Mouse (Mus musculus) lung, postnatal 0 days (tissue): Measurements from ENCODE around the gene Bscl2. TPM values are rescaled to one million over a fixed set of nuclear protein-coding genes. Genes with fewer than 3 reads are reported as not detected.
"Not testable (repeated sequence)": the region's sequence is repeated elsewhere in the genome, so short reads cannot be mapped to it uniquely, and the experiment has no call there.

Experiments
- ATAC-seq: fragments of 200-750 bp; cut with Nextera tagmentation; 2 replicates; pipeline ENCODE4 v1.8.0; 2017; ENCODE audit warnings: moderate library complexity
- DNase-seq: peaks from one replicate; pipeline ENCODE4 v3.0.0-alpha.2; 2016; ENCODE audit warnings: low spot score
- H3K27ac ChIP-seq: fragments of 300-500 bp; sonication (generic); 2 replicates; pipeline ENCODE4 v1.5.1; 2014; ENCODE audit warnings: antibody characterized with exemption, mild to moderate bottlenecking, low read length, mixed read lengths
- H3K27me3 ChIP-seq: fragments of 300-500 bp; sonication (generic); replicated peaks from 2 replicates; pipeline ENCODE4 v1.6.1; 2014; ENCODE audit warnings: low read length, mixed read lengths; ENCODE audit not compliant: insufficient read depth
- H3K36me3 ChIP-seq: fragments of 300-500 bp; sonication (generic); 2 replicates; pipeline ENCODE4 v1.6.1; 2014; ENCODE audit warnings: low read length, mixed read lengths; ENCODE audit not compliant: insufficient read depth
- H3K4me1 ChIP-seq: fragments of 300-500 bp; sonication (generic); 2 replicates; pipeline ENCODE4 v1.6.1; 2014; ENCODE audit warnings: antibody characterized with exemption, low read depth, low read length, mixed read lengths; ENCODE audit not compliant: insufficient read depth
- H3K4me2 ChIP-seq: fragments of 300-500 bp; sonication (generic); replicated peaks from 2 replicates; pipeline ENCODE4 v1.6.1; 2014; ENCODE audit warnings: low read depth, mild to moderate bottlenecking, low read length, moderate library complexity, mixed read lengths
- H3K4me3 ChIP-seq: fragments of 300-500 bp; sonication (generic); 2 replicates; pipeline ENCODE4 v1.5.1; 2014; ENCODE audit warnings: low read depth, low read length
- H3K9ac ChIP-seq: fragments of 300-500 bp; sonication (generic); replicated peaks from 2 replicates; pipeline ENCODE4 v1.6.1; 2014; ENCODE audit warnings: low read depth, mild to moderate bottlenecking
- H3K9me3 ChIP-seq: fragments of 300-500 bp; sonication (generic); 2 replicates; pipeline ENCODE4 v1.6.1; 2016; ENCODE audit warnings: low read length, mixed read lengths
- CTCF ChIP-seq: IDR thresholded peaks from 2 replicates; pipeline ENCODE4 v1.5.1; 2016; ENCODE audit warnings: antibody characterized with exemption, mild to moderate bottlenecking
- EP300 ChIP-seq: IDR thresholded peaks from 2 replicates; pipeline ENCODE4 v1.6.1; 2016; ENCODE audit warnings: antibody characterized with exemption, mild to moderate bottlenecking, control low read depth
- WGBS: fragments of 180-500 bp; shearing (Covaris S2); extraction: QIAGEN DNeasy Blood & Tissue Kit; methylation state at CpG from one replicate; pipeline ENCODE4 v1.1.7; 2014; 5-methylcytosine and 5-hydroxymethylcytosine counted together
- polyA plus RNA-seq: library from polyadenylated mRNA; unstranded; fragments of >200 nt; fragmentation: Nextera tagmentation; extraction: Ambion mirVana; gene quantifications from 2 replicates; pipeline ENCODE4 v1.2.1, GENCODE M21; 2015

Gene Bscl2
- polyA plus RNA-seq, 1 experiment from 2014 or later: 66.8 TPM

- Histone ChIP-seq H3K27ac (no peak overlapping the region), H3K4me2 (no peak overlapping the region), H3K4me3 (no peak overlapping the region), H3K9ac (no peak overlapping the region), H3K9me3 (no peaks in the 10 kb centered on the region), H3K36me3 (no peaks in the 10 kb centered on the region), H3K27me3 (no peaks in the 10 kb centered on the region), H3K4me1 (no peaks in the 10 kb centered on the region)
- peak; percentile 62; the same call in 1 of the 2 replicates for ATAC-seq
- TF ChIP-seq CTCF: peak; percentile 79
- no peak for TF ChIP-seq EP300
- peak; percentile 81 for DNase-seq
- WGBS: 36% methylated on average over 4 of the region's 4 CpGs
These were observed 20.4 kb downstream of the Bscl2 start for GRCm38 (mm10) chr19:8857689-8858088.

GRCm38 (mm10) chr19:8859018-8859417, 21.8 kb downstream of the Bscl2 start:
- H3K36me3 ChIP-seq: no peaks in the 10 kb centered on the region
- DNase-seq (no peak), ATAC-seq (no peak)
- WGBS: 27% methylated on average over 1 of the region's 1 CpGs
- H3K9ac ChIP-seq: no peak overlapping the region
- H3K27ac ChIP-seq: no peak overlapping the region
- H3K9me3 ChIP-seq: no peaks in the 10 kb centered on the region
- no peak overlapping the region for H3K4me2 ChIP-seq
- H3K4me1 ChIP-seq: no peaks in the 10 kb centered on the region
- no peak overlapping the region for H3K4me3 ChIP-seq
- TF ChIP-seq EP300 (no peak), CTCF (peak; percentile 63)
- H3K27me3 ChIP-seq: no peaks in the 10 kb centered on the region

GRCm38 (mm10) chr19:8864265-8864664, 27.0 kb downstream of the Bscl2 start:
- H3K9ac ChIP-seq: no peak overlapping the region
- H3K27ac ChIP-seq: no peak overlapping the region
- no peak overlapping the region for H3K4me2 ChIP-seq
- no peaks in the 10 kb centered on the region for H3K27me3 ChIP-seq
- no peak for DNase-seq
- H3K4me3 ChIP-seq: no peak overlapping the region
- H3K4me1 ChIP-seq: no peaks in the 10 kb centered on the region
- H3K9me3 ChIP-seq: no peaks in the 10 kb centered on the region
- 81% methylated on average over 6 of the region's 6 CpGs for WGBS
- no peaks in the 10 kb centered on the region for H3K36me3 ChIP-seq
- ATAC-seq: no peak
- TF ChIP-seq EP300: no peak
- no peak for TF ChIP-seq CTCF

- not testable (repeated sequence) for H3K9me3 ChIP-seq, H3K4me1 ChIP-seq, H3K27me3 ChIP-seq, H3K4me3 ChIP-seq, ATAC-seq, DNase-seq, H3K27ac ChIP-seq, H3K36me3 ChIP-seq, H3K9ac ChIP-seq
- peak overlapping the region; percentile 72 for H3K4me2 ChIP-seq
- WGBS: 73% methylated on average over 3 of the region's 3 CpGs
These were observed 33.1 kb downstream of the Bscl2 start for GRCm38 (mm10) chr19:8870381-8870780.

GRCm38 (mm10) chr19:8870838-8871237, 33.6 kb downstream of the Bscl2 start:
- Histone ChIP-seq H3K4me1 (peaks cover 6% of the 10 kb centered on the region; the same call in 1 of the 2 replicates), H3K9ac (peak overlapping the region; percentile 62), H3K27me3 (no peaks in the 10 kb centered on the region), H3K27ac (peak overlapping the region; percentile 65), H3K9me3 (no peaks in the 10 kb centered on the region), H3K4me3 (peak overlapping the region; percentile 95), H3K4me2 (peak overlapping the region; percentile 72), H3K36me3 (peaks cover 8% of the 10 kb centered on the region; the same call in 1 of the 2 replicates)
- WGBS: 29% methylated on average over 9 of the region's 9 CpGs
- ATAC-seq (peak; percentile 18), DNase-seq (no peak)
- TF ChIP-seq CTCF (no peak), EP300 (no peak)

GRCm38 (mm10) chr19:8871267-8872186, 34.3 kb downstream of the Bscl2 start, which contains the start of gene Ubxn1:
TSS of gene Ubxn1 (plus strand) at chr19:8871496.
- peak within 1 kb of the TSS; percentile 92 for H3K9ac ChIP-seq
- peaks cover 6% of the 10 kb centered on the region; the same call in 1 of the 2 replicates for H3K4me1 ChIP-seq
- peak; percentile 99 for ATAC-seq
- peak within 1 kb of the TSS; percentile 72 for H3K4me2 ChIP-seq
- DNase-seq: peak; percentile 99
- peaks cover 8% of the 10 kb centered on the region; the same call in 1 of the 2 replicates for H3K36me3 ChIP-seq
- TF ChIP-seq EP300 (peak; percentile 80), CTCF (0 out of 2 replicates have a peak, but pooled peaks have one; percentile 1)
- peak within 1 kb of the TSS; percentile 95 for H3K4me3 ChIP-seq
- peak within 1 kb of the TSS; percentile 87 for H3K27ac ChIP-seq
- under 1% methylated on average over 54 of the region's 59 CpGs for WGBS
- no peaks in the 10 kb centered on the region for H3K27me3 ChIP-seq
- H3K9me3 ChIP-seq: no peaks in the 10 kb centered on the region
